Mouse (Mus musculus): Measurements from ENCODE around the gene Dkkl1. TPM values are rescaled to one million over a fixed set of nuclear protein-coding genes. Genes with fewer than 3 reads are reported as not detected.

Dkkl1 gene
- total and polyA plus RNA-seq, 3 experiments: 9.2 to 32.0 TPM; not detected in 1

DNA sequence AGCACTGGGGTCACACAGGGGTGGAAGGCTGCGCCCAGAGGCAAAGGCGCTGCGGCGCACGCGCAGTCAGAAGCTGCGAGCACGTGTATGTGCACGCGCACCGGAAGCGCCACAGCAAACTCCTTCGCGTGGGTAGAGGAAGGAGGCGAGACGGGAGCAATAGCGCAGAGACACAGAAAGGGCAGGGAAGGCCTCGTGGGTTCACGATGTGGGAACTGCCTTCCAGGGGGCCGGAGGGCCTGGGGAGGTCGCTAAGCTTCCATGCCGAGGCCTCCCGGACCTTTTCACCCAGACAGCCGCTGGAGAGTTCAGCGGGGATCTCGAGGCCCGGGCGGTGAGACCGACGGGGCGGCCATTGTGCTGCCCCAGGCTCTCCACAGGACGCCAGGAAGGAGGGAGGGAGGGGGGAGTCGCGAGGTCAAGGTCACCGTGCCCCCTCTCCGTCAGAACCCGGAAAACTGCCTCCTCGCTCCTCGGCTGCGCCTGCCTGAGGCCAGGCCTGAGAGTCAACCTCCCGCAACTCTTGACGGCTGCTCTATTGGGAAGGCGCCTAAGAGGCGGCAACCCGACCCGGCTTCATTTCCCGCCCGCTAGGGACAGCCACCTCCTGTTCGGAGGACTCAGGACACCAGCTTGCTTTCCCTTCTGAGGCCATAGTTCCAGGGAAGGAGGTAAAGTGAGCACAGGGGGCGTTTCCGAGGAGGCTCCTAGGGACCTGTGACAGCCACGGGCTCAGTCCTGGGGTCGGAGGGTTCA is 28.9 kb upstream of the Dkkl1 start, which contains the start of gene Slc6a16:
Slc6a16 (plus strand) TSS at position 453 of the 756 bp plus-strand sequence.
- no peak within 1 kb of the TSS for H3K9ac ChIP-seq (ENCODE audit: control insufficient read depth, low read depth, low read length, poor library complexity, severe bottlenecking)
- TF ChIP-seq POLR2AphosphoS5 (IDR thresholded peaks at IDR 0.05; ENCODE audit: borderline replicate concordance, low read depth, low read length): no peak
- no peak for TF ChIP-seq EP300 (IDR thresholded peaks at IDR 0.05; ENCODE audit: low read depth in 1 of 2, low read length in 2 of 2)
- no peak for TF ChIP-seq POLR2A (IDR thresholded peaks at IDR 0.05; ENCODE audit: control insufficient read depth in 1 of 2, insufficient read depth in 1 of 2, low read depth in 1 of 2, low read length in 2 of 2, poor library complexity in 1 of 2)
- no peak for TF ChIP-seq E2F4 (IDR thresholded peaks at IDR 0.05; ENCODE audit: borderline replicate concordance, low read depth, low read length)
- TF ChIP-seq HCFC1 (IDR thresholded peaks at IDR 0.05; ENCODE audit: low read depth, low read length): no peak
- TF ChIP-seq RCOR1 (IDR thresholded peaks at IDR 0.05; ENCODE audit: low read depth, low read length): no peak
- no peak for TF ChIP-seq MAX (IDR thresholded peaks at IDR 0.05; ENCODE audit: low read length)
- TF ChIP-seq NRF1 (IDR thresholded peaks at IDR 0.05; ENCODE audit: insufficient read depth, low read depth, low read length, poor library complexity, severe bottlenecking): no peak
- no peak for TF ChIP-seq ZKSCAN1 (IDR thresholded peaks at IDR 0.05; ENCODE audit: low read depth, low read length)
- no peak for TF ChIP-seq CHD2 (IDR thresholded peaks at IDR 0.05; ENCODE audit: low read length)
- TF ChIP-seq TAL1 (IDR thresholded peaks at IDR 0.05; ENCODE audit: low read length): no peak
- no peak for TF ChIP-seq ZC3H11A (IDR thresholded peaks at IDR 0.05; ENCODE audit: low read depth, low read length)
- no peak for TF ChIP-seq MXI1 (IDR thresholded peaks at IDR 0.05; ENCODE audit: low read depth, low read length)
- no peak for TF ChIP-seq POLR2AphosphoS2 (IDR thresholded peaks at IDR 0.05; ENCODE audit: low read length)
- no peak within 1 kb of the TSS for H3K27ac ChIP-seq (ENCODE audit: control insufficient read depth, low read depth, low read length)
- DNase-seq (ENCODE audit: low read depth, low spot score): no peak
- peaks cover 0 to 9% of the 10 kb centered on the region in 2 experiments; a peak in 2 of 4 replicates for H3K36me3 ChIP-seq (ENCODE audit: control insufficient read depth in 1 of 2, insufficient read depth in 2 of 2, low read length in 2 of 2)
- H3K4me1 ChIP-seq (ENCODE audit: control insufficient read depth in 1 of 2, insufficient read depth in 2 of 2, low read length in 2 of 2): peaks cover 6 to 22% of the 10 kb centered on the region in 2 experiments
- no peaks in the 10 kb centered on the region for H3K9me3 ChIP-seq (replicated peaks; ENCODE audit: insufficient read depth, low read length)
- H3K27me3 ChIP-seq (ENCODE audit: control insufficient read depth in 1 of 2, insufficient read depth in 2 of 2, low read length in 2 of 2): peaks cover 0 to 8% of the 10 kb centered on the region in 2 experiments; a peak in 3 of 4 replicates
- no peak within 1 kb of the TSS for H3K4me3 ChIP-seq (ENCODE audit: control insufficient read depth in 1 of 2, insufficient read depth in 1 of 2, low read depth in 2 of 2, low read length in 2 of 2)
- peaks cover 4% of the 10 kb centered on the region for H3K79me2 ChIP-seq (ENCODE audit: control insufficient read depth, insufficient read depth, low read length, poor library complexity)

DNA sequence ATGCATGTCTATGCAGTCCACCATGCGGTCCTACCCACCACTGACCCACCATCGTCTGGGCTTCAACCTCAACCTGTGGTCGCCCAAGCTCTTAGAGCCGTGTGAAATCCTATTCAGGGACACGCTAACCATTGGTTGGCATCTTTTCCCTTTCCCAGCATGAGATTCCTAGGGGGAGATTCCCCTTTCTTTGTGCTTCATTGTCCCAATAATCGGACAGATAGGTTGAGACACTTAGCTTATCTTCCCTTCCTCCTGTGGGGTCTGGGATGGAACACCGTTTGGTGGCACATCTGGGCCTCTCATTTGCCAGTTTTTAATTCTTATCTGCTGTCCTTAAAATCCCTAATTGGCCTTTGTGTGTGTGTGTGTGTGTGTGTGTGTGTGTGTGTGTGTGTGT is 28.2 kb upstream of the Dkkl1 start:
- H3K27ac ChIP-seq (ENCODE audit: control insufficient read depth, low read depth, low read length): no peak overlapping the region
- peaks cover 6 to 22% of the 10 kb centered on the region in 2 experiments for H3K4me1 ChIP-seq (ENCODE audit: control insufficient read depth in 1 of 2, insufficient read depth in 2 of 2, low read length in 2 of 2)
- H3K79me2 ChIP-seq (ENCODE audit: control insufficient read depth, insufficient read depth, low read length, poor library complexity): peaks cover 4% of the 10 kb centered on the region
- peaks cover 0 to 9% of the 10 kb centered on the region in 2 experiments; a peak in 2 of 4 replicates for H3K36me3 ChIP-seq (ENCODE audit: control insufficient read depth in 1 of 2, insufficient read depth in 2 of 2, low read length in 2 of 2)
- H3K9me3 ChIP-seq (replicated peaks; ENCODE audit: insufficient read depth, low read length): no peaks in the 10 kb centered on the region
- no peak overlapping the region for H3K4me3 ChIP-seq (ENCODE audit: control insufficient read depth in 1 of 2, insufficient read depth in 1 of 2, low read depth in 2 of 2, low read length in 2 of 2)
- H3K9ac ChIP-seq (ENCODE audit: control insufficient read depth, low read depth, low read length, poor library complexity, severe bottlenecking): no peak overlapping the region
- peaks cover 0 to 5% of the 10 kb centered on the region in 2 experiments; a peak in 2 of 4 replicates for H3K27me3 ChIP-seq (ENCODE audit: control insufficient read depth in 1 of 2, insufficient read depth in 2 of 2, low read length in 2 of 2)
- DNase-seq (ENCODE audit: low read depth, low spot score): no peak
- TF ChIP-seq ZKSCAN1 (IDR thresholded peaks at IDR 0.05; ENCODE audit: low read depth, low read length) (no peak), GATA1 (IDR thresholded peaks at IDR 0.05; ENCODE audit: low read depth, low read length) (no peak), MAX (IDR thresholded peaks at IDR 0.05; ENCODE audit: low read length) (no peak), MYC (IDR thresholded peaks at IDR 0.05; ENCODE audit: low read depth, low read length) (no peak), USF2 (IDR thresholded peaks at IDR 0.05; ENCODE audit: borderline replicate concordance in 1 of 2, insufficient read depth in 1 of 2, low read depth in 1 of 2, low read length in 2 of 2) (no peak), ZMIZ1 (IDR thresholded peaks at IDR 0.05; ENCODE audit: low read depth, low read length) (no peak)
